9 mouse cellular contexts compared by ENCODE assay signal in genomic region chr9:56075264-56075663, GRCm38 (mm10). TPM values are rescaled to one million over a fixed set of nuclear protein-coding genes. Genes with fewer than 3 reads are reported as not detected.
DNase-seq lines count a peak whose midpoint lies in the region; ATAC-seq and TF ChIP-seq lines count a peak whose summit lies in the region.
"Had no signal": no experiment of that assay in that cellular context is flagged by ENCODE, and none has a peak within 500 bp of the region (broad histone marks: within the 10 kb centered on the region; RNA-seq: fewer than 3 reads in every experiment).

No protein-coding gene starts in this region.

- H3K79me2 ChIP-seq in heart, adult 2 months (replicated peaks; ENCODE audit: control insufficient read depth, insufficient read depth, low read length), result no peaks in the 10 kb centered on the region

- TF ChIP-seq EP300 in heart, adult 2 months (IDR thresholded peaks at IDR 0.05; ENCODE audit: insufficient read depth, low read depth, low read length), result peak; percentile 68

- H3K4me1 ChIP-seq in embryonic facial prominence, embryonic 10.5 days, result peaks cover 26% of the 10 kb centered on the region
- H3K4me1 ChIP-seq in heart, adult 2 months (ENCODE audit: control insufficient read depth, insufficient read depth, low read length), result peaks cover 4% of the 10 kb centered on the region
- peaks cover 9% of the 10 kb centered on the region; the same call in 1 of the 2 replicates for H3K4me1 ChIP-seq in limb, embryonic 11.5 days (ENCODE audit: control insufficient read depth, insufficient read depth, low read length)
- H3K4me1 ChIP-seq in midbrain, embryonic 15.5 days, result no peaks in the 10 kb centered on the region

- peak; percentile 87 for DNase-seq in A20 (ENCODE audit: low read depth, low spot score)
- peak; percentile 56 for DNase-seq in adrenal gland, adult 8-10 months
- DNase-seq in embryonic facial prominence, embryonic 10.5 days (ENCODE audit: low spot score), result peak; percentile 70
- DNase-seq in heart, adult 2 months, result peak; percentile 44 to 77
- peak; percentile 75 for DNase-seq in kidney, adult 11 months
- DNase-seq in limb, embryonic 11.5 days (ENCODE audit: low spot score), result peak; percentile 65
- DNase-seq in spleen, postnatal 10 days (ENCODE audit: low spot score in 2 of 2), result peak; percentile 38 to 70

- intact Hi-C loops in heart, adult 2 months (cut with DNase I), result no loop called here

- peak; percentile 62; the same call in 1 of the 2 replicates for ATAC-seq in limb, embryonic 11.5 days (ENCODE audit: insufficient number of reproducible peaks, low FRiP score, low TSS enrichment, low read depth)
- peak; percentile 72 for ATAC-seq in midbrain, embryonic 15.5 days (replicated peaks)

- WGBS in embryonic facial prominence, embryonic 10.5 days, result 4% methylated on average over 4 of the region's 4 CpGs
- WGBS in heart, adult 2 months, result 3% methylated on average over 4 of the region's 4 CpGs
- WGBS in limb, embryonic 11.5 days, result 8% methylated on average over 4 of the region's 4 CpGs
- WGBS in midbrain, embryonic 15.5 days, result 7% methylated on average over 4 of the region's 4 CpGs

- no peak overlapping the region for H3K4me2 ChIP-seq in limb, embryonic 11.5 days (ENCODE audit: low read depth, severe bottlenecking)
- no peak overlapping the region for H3K4me2 ChIP-seq in midbrain, embryonic 15.5 days
- H3K4me2 ChIP-seq: embryonic facial prominence, embryonic 13.5 days had no signal

- no peak overlapping the region for H3K4me3 ChIP-seq in embryonic facial prominence, embryonic 10.5 days
- no peak overlapping the region for H3K4me3 ChIP-seq in heart, adult 2 months
- H3K4me3 ChIP-seq in limb, embryonic 11.5 days (ENCODE audit: low read depth, low read length), result no peak overlapping the region
- H3K4me3 ChIP-seq in midbrain, embryonic 15.5 days, result no peak overlapping the region
- H3K4me3 ChIP-seq: embryonic facial prominence, embryonic 13.5 days had no signal

- no peak for TF ChIP-seq POLR2A in heart, adult 2 months (IDR thresholded peaks at IDR 0.05; ENCODE audit: insufficient read depth, low read depth, low read length)

- H3K27ac ChIP-seq in embryonic facial prominence, embryonic 10.5 days (replicated peaks), result peak overlapping the region; percentile 73
- peak overlapping the region; percentile 61 for H3K27ac ChIP-seq in heart, adult 2 months
- H3K27ac ChIP-seq in limb, embryonic 11.5 days (replicated peaks; ENCODE audit: low read depth, low read length), result peak overlapping the region; percentile 4; the same call in 1 of the 2 replicates
- peak overlapping the region; percentile 19; the same call in 1 of the 2 replicates for H3K27ac ChIP-seq in midbrain, embryonic 15.5 days
- H3K27ac ChIP-seq: embryonic facial prominence, embryonic 13.5 days had no signal

- H3K9ac ChIP-seq in heart, adult 2 months (ENCODE audit: low read depth, low read length), result no peak overlapping the region
- H3K9ac ChIP-seq in limb, embryonic 11.5 days (ENCODE audit: low read length), result no peak overlapping the region
- H3K9ac ChIP-seq in midbrain, embryonic 15.5 days, result no peak overlapping the region
- H3K9ac ChIP-seq: embryonic facial prominence, embryonic 13.5 days had no signal

- H3K36me3 ChIP-seq in embryonic facial prominence, embryonic 10.5 days (replicated peaks), result peaks cover 54% of the 10 kb centered on the region
- H3K36me3 ChIP-seq in heart, adult 2 months (ENCODE audit: control insufficient read depth, insufficient read depth, low read length), result no peaks in the 10 kb centered on the region
- no peaks in the 10 kb centered on the region; the same call in 1 of the 2 replicates for H3K36me3 ChIP-seq in limb, embryonic 11.5 days (ENCODE audit: control insufficient read depth, insufficient read depth, low read length)
- H3K36me3 ChIP-seq in midbrain, embryonic 15.5 days (replicated peaks), result no peaks in the 10 kb centered on the region; the same call in 1 of the 2 replicates

- TF ChIP-seq CTCF in heart, adult 2 months (IDR thresholded peaks at IDR 0.05), result peak; percentile 83

- H3K9me3 ChIP-seq in embryonic facial prominence, embryonic 10.5 days, result no peaks in the 10 kb centered on the region
- no peaks in the 10 kb centered on the region for H3K9me3 ChIP-seq in limb, embryonic 11.5 days (ENCODE audit: control insufficient read depth, low read length)
- H3K9me3 ChIP-seq in midbrain, embryonic 15.5 days, result no peaks in the 10 kb centered on the region
- H3K9me3 ChIP-seq: embryonic facial prominence, embryonic 13.5 days had no signal

- no peaks in the 10 kb centered on the region for H3K27me3 ChIP-seq in embryonic facial prominence, embryonic 10.5 days (replicated peaks; ENCODE audit: low read depth, poor library complexity, severe bottlenecking)
- H3K27me3 ChIP-seq in heart, adult 2 months (ENCODE audit: control insufficient read depth, insufficient read depth, low read length), result no peaks in the 10 kb centered on the region
- no peaks in the 10 kb centered on the region for H3K27me3 ChIP-seq in limb, embryonic 11.5 days (ENCODE audit: control insufficient read depth, insufficient read depth, low read length)
- H3K27me3 ChIP-seq in midbrain, embryonic 15.5 days (replicated peaks), result no peaks in the 10 kb centered on the region
- H3K27me3 ChIP-seq: embryonic facial prominence, embryonic 13.5 days had no signal

RNA-seq across cellular contexts. Expression of gene Pstpip1, which starts 14.5 kb away (rescaled TPM):
- 1 to 10 TPM; 1.0 to 2.5 (median 2.0) TPM for total RNA-seq in adrenal gland, adult 8-10 months (2022)
- 0.49 and 1.00 TPM in 2 replicates for polyA plus RNA-seq in embryonic facial prominence, embryonic 10.5 days (2016; fragmentation: Nextera tagmentation; extraction: Ambion mirVana)
- total RNA-seq in heart, adult 2 months (2021), result 1 to 10 TPM; 1.5 TPM
- polyA plus RNA-seq in heart, adult 2 months (2012; rRNA removed), result 2.8 and 4.0 TPM in 2 replicates
- polyA plus RNA-seq in limb, embryonic 11.5 days (2014; fragmentation: Nextera tagmentation; extraction: Ambion mirVana), result 0.28 and 0.99 TPM in 2 replicates
- 0.58 and 0.73 TPM in 2 replicates for polyA plus RNA-seq in midbrain, embryonic 15.5 days (2015; fragmentation: Nextera tagmentation; extraction: Ambion mirVana)

RNA-seq across cellular contexts. Expression of gene Rcn2, which starts 33.6 kb away (rescaled TPM):
- total RNA-seq in adrenal gland, adult 8-10 months (2022), result 10 to 100 TPM; 38.6 to 56.7 (median 49.2) TPM
- polyA plus RNA-seq in embryonic facial prominence, embryonic 10.5 days (2016; fragmentation: Nextera tagmentation; extraction: Ambion mirVana), result 275 and 285 TPM in 2 replicates
- 10 to 100 TPM; 31.0 to 31.9 TPM for total RNA-seq in heart, adult 2 months (2021)
- 17.1 and 32.4 TPM in 2 replicates for polyA plus RNA-seq in heart, adult 2 months (2012; rRNA removed)
- polyA plus RNA-seq in limb, embryonic 11.5 days (2014; fragmentation: Nextera tagmentation; extraction: Ambion mirVana), result 307 and 318 TPM in 2 replicates
- polyA plus RNA-seq in midbrain, embryonic 15.5 days (2015; fragmentation: Nextera tagmentation; extraction: Ambion mirVana), result 266 and 276 TPM in 2 replicates

Comparison
In these comparisons a context has a peak if more than half of its experiments do, and no peak if none do; other contexts are left out.
1. H3K27ac ChIP-seq: peak in every context shown above with its lines; median percentile 73 in embryonic facial prominence, embryonic 10.5 days; 61 in heart, adult 2 months; 19 in midbrain, embryonic 15.5 days; 4 in limb, embryonic 11.5 days.